Mouse (Mus musculus): ENCODE data around the gene Tnmd. TPM values are rescaled to one million over a fixed set of nuclear protein-coding genes. Genes with fewer than 3 reads are reported as not detected.

The Tnmd gene
- total RNA-seq (2021) = under 1 TPM in 1 of 2 experiments, not detected in 1; 0.48 TPM
- polyA plus RNA-seq (2012; rRNA removed) = not detected in 2 replicates
- long read RNA-seq, partial matches to known transcripts = 1 of 1 reads
- long read RNA-seq, other reads (novel, unspliced or antisense) = 0 of 1 reads

DNA sequence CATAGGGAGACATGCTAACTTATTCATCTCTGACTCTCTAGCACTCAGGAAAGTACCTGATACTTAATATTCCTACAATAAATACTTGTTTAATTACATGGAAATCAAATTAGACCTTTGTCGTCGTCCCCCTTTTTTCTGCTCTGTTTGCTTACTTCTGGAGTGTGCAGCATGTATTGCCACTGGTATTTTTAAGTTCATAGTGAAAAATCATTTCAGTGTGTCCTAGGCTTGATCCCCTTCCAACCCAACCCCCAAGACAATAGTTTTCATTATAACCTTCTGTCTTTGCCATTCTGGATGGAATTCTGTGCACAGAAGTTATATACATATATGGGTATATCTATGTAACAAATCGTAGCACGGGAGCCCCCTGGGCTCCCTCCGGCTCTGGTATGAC is at the start of gene Tnmd:
Tnmd (plus strand) TSS at position 301 of the 400 bp plus-strand sequence.
- no peak for DNase-seq

DNA sequence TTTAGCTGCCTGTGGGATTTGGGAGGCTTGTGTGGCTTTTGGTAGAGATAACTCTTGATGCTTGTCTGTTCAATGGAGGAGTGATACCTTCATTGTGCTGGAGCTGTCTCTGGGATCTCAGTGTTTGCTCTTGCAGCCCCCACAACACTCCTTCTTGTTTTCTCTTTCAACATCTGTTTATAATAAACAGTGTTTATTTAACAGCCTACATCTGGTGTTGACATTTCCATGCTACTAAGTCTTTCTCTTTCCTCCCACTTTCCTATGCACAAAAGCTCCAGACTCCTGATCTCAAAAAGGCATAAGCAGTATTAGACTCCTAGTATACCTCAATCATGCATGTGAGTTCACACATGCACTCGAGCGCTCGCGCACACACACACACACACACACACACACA is 2.9 kb downstream of the Tnmd start:
- no peak for DNase-seq

DNA sequence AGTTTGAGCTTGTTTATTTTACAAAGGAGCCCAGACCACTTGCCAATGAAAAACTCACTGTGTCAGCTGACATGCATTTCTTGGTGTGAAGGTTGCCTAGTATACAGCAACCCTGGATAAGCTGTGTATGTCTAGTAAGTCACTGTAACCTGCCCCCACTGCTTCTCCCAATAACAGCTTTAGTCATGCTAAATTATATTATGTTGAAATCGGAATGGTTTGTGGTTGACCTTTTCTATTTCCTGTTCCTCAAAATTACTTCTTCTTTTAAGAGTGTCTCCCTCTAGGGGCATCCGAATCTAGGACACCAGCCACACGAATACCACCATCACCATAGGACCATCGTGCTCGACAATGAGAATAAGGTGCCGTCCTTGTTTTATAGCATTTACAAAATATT is 19.0 kb downstream of the Tnmd start:
- DNase-seq = no peak

DNA sequence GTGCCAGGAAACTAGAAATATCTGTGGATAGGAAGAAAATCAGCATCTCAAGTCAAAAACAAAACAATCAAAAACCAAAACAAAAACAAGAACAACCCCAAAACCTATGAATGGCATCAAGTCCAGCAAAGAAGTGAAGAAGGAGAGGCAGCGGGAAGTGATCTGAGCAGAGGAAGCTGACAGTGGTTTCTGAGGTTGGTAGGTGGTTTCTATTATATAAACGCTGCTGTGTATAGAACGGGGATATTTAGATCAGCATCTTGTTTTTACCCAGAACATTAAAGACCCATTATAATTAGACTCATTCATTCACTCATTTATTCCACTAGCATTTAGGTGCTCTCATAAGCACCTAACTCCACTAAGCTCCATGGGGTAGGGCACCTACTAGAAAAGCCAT is 36.5 kb downstream of the Tnmd start:
- DNase-seq = no peak

DNA sequence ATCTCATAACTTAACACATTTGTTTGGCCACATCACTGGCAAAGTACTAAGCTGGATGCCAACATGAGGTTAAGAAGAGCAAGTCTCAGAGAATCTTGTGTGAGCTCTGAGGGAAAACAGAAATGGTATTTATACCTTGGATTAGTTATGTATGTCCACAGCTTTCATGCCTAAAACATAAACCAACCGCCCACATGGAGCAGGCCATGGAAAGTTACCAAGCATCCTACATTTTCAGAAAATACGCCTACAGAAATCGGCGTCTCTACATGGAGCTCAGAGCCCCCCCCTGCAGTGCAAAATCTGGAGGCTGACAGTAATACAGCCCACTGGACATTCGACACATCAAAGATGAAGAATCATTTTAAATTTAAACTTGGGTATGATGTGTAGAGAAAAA is 37.3 kb downstream of the Tnmd start:
- no peak for DNase-seq

DNA sequence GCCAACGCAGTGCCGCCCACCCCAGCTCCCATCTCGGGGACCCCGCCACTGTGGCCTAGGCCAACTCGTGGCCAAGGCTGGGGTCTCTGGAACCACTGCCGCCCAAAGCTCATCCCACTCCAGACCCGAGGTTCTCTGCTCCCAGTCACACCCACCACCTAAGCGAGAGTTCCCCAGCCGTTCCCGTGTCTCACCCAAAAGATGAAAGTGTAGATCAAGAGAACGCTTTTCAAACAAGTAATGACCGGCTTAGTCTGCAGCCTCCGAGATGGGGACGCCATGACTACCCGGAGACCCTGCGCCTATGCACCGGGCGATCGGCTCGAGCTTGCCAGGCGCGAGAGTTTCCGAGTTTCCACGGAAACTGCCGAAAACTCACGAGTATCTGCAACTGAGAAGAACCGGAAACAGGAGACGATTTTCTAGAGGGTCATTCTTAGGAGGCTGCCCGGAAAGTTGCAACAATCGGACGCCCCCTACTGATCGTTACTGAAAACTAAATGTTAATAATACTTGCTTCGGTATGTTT is 47.3 kb downstream of the Tnmd start, which contains the start of gene Tspan6:
Tspan6 (minus strand) TSS at position 416 of the 529 bp plus-strand sequence.
- DNase-seq = peak; percentile 83

DNA sequence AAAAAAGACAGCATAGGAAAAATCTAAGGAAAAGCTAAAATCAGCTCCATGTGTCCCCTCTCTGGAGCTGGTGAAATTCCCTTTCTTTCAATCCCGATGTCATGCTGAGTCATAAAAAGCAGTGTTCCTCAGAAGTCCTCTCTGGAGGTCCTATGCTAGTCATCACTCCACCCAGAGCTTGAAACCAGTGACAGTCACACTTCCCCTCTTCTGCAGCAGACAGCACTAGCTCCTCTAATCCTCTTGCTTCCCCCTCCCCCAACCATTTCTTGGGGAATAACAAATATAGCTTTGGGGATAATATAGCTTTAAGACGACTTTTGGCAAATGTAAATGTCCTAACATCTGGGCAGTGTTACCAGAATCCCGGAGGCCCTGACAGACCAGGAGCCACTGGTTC is 57.5 kb downstream of the Tnmd start, which contains the start of gene Srpx2:
Srpx2 (plus strand) TSS at position 166 of the 400 bp plus-strand sequence.
- DNase-seq = no peak

DNA sequence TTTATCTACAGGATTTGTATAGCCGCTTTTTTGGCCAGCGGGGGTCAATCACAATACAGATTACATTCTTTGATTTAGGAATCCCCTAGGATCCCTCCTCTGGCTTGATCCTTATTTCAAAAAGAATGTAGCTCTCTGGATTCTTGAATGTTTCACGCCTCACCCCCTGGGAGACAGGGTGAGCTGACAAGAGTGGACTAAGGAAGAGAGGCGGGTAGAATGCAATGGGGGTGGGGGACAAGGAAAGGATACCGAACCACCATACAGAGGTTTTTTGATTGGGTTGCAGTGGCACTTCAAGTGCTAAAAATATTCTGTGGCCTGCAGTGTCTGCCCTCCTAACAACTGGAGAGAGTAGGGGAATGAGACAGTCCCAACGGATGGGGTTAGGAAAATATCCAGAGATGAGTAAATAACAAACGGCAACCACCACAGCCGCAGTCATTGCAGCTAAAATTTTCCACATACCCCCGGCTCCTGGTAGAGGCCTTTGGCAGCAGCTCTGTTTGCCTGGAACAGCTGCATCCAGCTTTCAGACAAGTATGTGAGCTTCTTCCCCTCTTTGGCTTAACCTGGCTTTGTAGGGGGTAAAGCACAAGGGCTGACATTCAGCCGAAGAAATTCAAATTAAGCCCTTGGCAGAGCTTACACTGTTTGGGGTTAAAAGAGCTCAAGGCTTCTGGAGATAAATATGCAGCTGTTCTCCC is 60.8 kb downstream of the Tnmd start:
- peak; percentile 11 for DNase-seq

DNA sequence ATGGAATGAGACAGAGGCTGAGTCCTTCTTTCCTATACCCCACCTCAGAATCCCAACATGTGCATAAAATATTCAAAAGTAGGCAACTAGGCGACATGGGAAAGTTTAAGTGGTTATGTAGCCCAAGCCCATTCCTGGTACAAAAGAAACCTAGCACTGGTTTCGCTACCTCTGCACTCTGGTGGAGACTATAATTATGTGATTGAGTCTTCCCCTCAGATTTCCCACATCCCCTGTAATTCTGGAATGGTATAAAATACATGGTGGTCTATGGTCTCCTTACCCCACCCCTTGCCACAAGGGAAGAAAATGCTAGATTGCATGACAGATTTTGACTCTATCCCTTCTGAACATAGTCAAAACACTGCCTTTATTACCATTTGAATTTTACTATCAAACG is 62.2 kb downstream of the Tnmd start:
- no peak for DNase-seq

DNA sequence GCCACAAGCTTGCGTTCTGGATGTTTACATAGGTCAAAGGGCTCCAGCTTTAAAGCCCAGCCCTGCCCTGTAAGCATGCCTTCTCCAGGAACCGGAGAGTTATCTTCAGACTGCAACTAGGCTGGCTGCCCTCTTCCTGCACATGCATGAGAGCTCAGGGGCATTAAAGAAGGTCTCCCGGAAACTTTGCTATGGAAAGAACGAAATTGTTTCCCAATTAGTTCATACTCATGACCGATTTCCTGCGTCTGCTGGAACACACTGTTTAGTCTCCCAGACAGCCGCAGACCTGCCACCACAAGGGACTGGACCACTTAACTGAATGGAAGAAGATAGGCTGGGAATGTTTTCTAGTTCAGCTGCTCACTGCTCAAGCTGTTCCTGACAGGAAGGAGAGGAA is 63.4 kb downstream of the Tnmd start:
- no peak for DNase-seq

Other genes starting within 250 kb of the Tnmd start
- gene Pcdh19, start 162.0 kb upstream of the Tnmd start, total RNA-seq (2021) = 1 to 10 TPM; 6.1 to 8.0 TPM
- gene Pcdh19, start 162.0 kb upstream of the Tnmd start, polyA plus RNA-seq (2012; rRNA removed) = 1.2 and 1.6 TPM in 2 replicates
- gene Tspan6, start 47.4 kb downstream of the Tnmd start, total RNA-seq (2021) = 10 to 100 TPM; 27.7 to 33.6 TPM
- 2.4 and 3.3 TPM in 2 replicates for gene Tspan6, start 47.4 kb downstream of the Tnmd start, polyA plus RNA-seq (2012; rRNA removed)
- gene Srpx2, start 57.4 kb downstream of the Tnmd start, total RNA-seq (2021) = 1 to 10 TPM; 3.7 to 3.8 TPM
- gene Srpx2, start 57.4 kb downstream of the Tnmd start, polyA plus RNA-seq (2012; rRNA removed) = 2.2 and 2.8 TPM in 2 replicates
- gene Sytl4, start 130.8 kb downstream of the Tnmd start, total RNA-seq (2021) = 10 to 100 TPM; 12.7 to 16.0 TPM
- 0.73 and 0.96 TPM in 2 replicates for gene Sytl4, start 130.8 kb downstream of the Tnmd start, polyA plus RNA-seq (2012; rRNA removed)
- 10 to 100 TPM; 30.8 to 38.0 TPM for gene Cstf2, start 208.2 kb downstream of the Tnmd start, total RNA-seq (2021)
- gene Cstf2, start 208.2 kb downstream of the Tnmd start, polyA plus RNA-seq (2012; rRNA removed) = 10.0 and 23.7 TPM in 2 replicates